Mouse (Mus musculus) lung, postnatal 0 days (tissue): ENCODE results near the gene Fzr1.

Source experiments
- CTCF ChIP-seq: IDR thresholded peaks from 2 replicates; pipeline ENCODE4 v1.5.1; 2016; ENCODE audit warnings: antibody characterized with exemption, mild to moderate bottlenecking
- EP300 ChIP-seq: IDR thresholded peaks from 2 replicates; pipeline ENCODE4 v1.6.1; 2016; ENCODE audit warnings: antibody characterized with exemption, mild to moderate bottlenecking, control low read depth

DNA sequence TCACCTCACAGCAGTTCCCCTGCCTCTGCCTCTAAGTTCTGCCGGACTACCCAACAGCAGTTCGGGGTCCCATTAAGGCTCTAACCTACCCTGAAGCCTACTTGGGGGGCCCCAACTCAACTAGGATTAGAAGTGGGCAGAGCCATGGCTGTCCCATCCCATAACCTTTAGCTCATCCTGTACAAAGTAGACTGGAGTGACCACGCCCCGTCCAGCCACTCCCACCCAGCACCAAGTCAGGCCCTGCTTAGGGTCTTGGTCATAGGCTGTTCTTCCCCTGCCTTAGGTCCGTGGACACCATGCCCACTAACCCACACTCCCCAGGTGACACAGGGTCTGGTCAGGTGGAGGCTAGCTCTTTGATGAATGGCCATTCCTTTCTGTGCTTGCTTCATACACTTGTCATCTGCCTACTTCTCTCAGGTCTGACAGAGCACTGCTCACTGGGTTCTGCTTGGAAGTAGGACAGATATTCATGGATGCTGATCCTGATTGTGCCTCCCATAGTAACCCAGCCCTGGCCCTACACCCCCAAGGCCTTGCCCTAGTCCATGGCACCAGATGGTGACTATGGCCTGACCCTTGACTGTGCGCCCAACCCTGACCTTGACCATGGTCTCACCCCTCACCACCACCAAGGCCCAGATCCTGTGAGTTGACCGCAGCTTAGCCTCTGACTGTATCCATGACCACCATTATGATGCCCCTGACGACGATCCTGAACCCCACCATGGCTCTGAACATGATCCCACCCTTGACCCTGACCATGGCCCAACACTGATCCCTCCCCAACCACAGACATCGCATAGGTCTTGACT lies 41.0 kb upstream of the Fzr1 start:
- no peak for TF ChIP-seq CTCF
- no peak for TF ChIP-seq EP300
